In the genomic region with DNA sequence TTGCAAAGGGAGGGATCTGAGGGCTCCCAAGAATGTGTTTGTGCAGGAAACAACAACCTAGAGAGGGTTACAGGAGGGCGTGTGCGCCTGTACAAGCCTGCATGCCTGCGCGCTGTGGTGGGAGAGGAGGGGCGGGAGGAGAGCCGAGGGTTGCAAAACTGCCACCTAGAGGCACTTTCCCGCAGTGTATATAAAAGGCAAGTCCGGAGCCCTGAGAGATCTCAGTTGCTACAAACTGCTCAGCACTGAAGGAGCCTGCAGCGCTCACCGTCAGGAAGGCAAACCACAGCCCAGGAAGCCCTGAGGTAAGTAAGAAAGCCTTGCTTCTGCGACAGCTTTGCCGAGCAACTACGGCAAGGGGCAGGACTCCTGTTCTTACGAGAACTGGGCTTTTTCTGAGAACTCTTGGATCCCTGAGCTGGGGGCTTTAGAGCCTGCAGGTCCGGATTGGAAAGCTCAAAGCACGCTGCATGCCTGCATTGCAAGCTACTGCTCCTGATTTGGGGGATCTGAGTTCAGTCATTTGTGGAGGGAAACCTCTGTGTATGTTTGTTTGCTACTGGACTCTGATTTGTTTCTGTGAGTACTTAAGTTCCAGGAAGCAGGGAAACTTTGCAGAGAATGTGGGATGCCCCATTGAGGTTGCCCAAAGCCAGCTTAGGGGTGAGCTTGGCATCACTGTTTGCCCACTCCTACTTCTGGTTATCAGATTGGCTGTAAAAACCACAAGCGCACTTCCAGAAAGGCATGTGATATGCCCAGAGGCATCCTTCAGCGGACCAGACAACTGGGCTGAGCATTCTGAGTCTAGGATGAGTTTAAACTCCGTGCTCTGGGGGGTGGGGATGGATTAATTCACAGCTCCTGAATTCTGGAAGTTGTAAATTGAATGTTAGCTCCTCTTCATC, we compare ENCODE assay signal across 8 mouse cellular contexts. TPM values are rescaled to one million over a fixed set of nuclear protein-coding genes. Genes with fewer than 3 reads are reported as not detected.
A peak's percentile ranks its signal among the peaks of the same experiment; 100 is the strongest.
DNase-seq lines count a peak whose midpoint lies in the region; ATAC-seq and TF ChIP-seq lines count a peak whose summit lies in the region.

A gene (plus strand): TSS at position 198 of the 908 bp plus-strand sequence.

- peaks cover 68% of the 10 kb centered on the region for H3K4me1 ChIP-seq in forebrain, embryonic 12.5 days
- peaks cover 51% of the 10 kb centered on the region for H3K4me1 ChIP-seq in heart, embryonic 15.5 days (replicated peaks)
- peaks cover 7% of the 10 kb centered on the region for H3K4me1 ChIP-seq in liver, embryonic 11.5 days (replicated peaks; ENCODE audit: control insufficient read depth, insufficient read depth, low read length)
- H3K4me1 ChIP-seq in neural tube, embryonic 11.5 days (ENCODE audit: control insufficient read depth, insufficient read depth, low read length) = peaks cover 28% of the 10 kb centered on the region
- H3K4me1 ChIP-seq in stomach, postnatal 0 days (replicated peaks; ENCODE audit: control insufficient read depth, insufficient read depth) = peaks cover 10% of the 10 kb centered on the region

- no peaks in the 10 kb centered on the region for H3K36me3 ChIP-seq in forebrain, embryonic 12.5 days (replicated peaks)
- no peaks in the 10 kb centered on the region for H3K36me3 ChIP-seq in heart, embryonic 15.5 days
- H3K36me3 ChIP-seq in liver, embryonic 11.5 days (ENCODE audit: control insufficient read depth, insufficient read depth, low read length) = no peaks in the 10 kb centered on the region
- H3K36me3 ChIP-seq in neural tube, embryonic 11.5 days (ENCODE audit: control insufficient read depth, insufficient read depth, low read length) = no peaks in the 10 kb centered on the region
- H3K36me3 ChIP-seq in stomach, postnatal 0 days (ENCODE audit: control insufficient read depth, insufficient read depth, low read length) = no peaks in the 10 kb centered on the region

- H3K4me2 ChIP-seq in forebrain, embryonic 12.5 days = peak within 1 kb of the TSS; percentile 65
- peak within 1 kb of the TSS; percentile 69 for H3K4me2 ChIP-seq in heart, embryonic 15.5 days
- peak within 1 kb of the TSS; percentile 42 for H3K4me2 ChIP-seq in liver, embryonic 11.5 days
- peak within 1 kb of the TSS; percentile 69 for H3K4me2 ChIP-seq in neural tube, embryonic 11.5 days (ENCODE audit: low read depth)
- H3K4me2 ChIP-seq in stomach, postnatal 0 days (replicated peaks; ENCODE audit: low read depth) = peak within 1 kb of the TSS; percentile 65

- H3K4me3 ChIP-seq in forebrain, embryonic 12.5 days (replicated peaks) = peak within 1 kb of the TSS; percentile 49
- H3K4me3 ChIP-seq in heart, embryonic 15.5 days = peak within 1 kb of the TSS; percentile 58
- H3K4me3 ChIP-seq in liver, embryonic 11.5 days (ENCODE audit: low read depth, low read length) = peak within 1 kb of the TSS; percentile 56
- H3K4me3 ChIP-seq in neural tube, embryonic 11.5 days (ENCODE audit: low read depth, low read length) = peak within 1 kb of the TSS; percentile 66
- peak within 1 kb of the TSS; percentile 54 for H3K4me3 ChIP-seq in stomach, postnatal 0 days (ENCODE audit: low read depth, low read length)

- peak within 1 kb of the TSS; percentile 62 for H3K9ac ChIP-seq in forebrain, embryonic 12.5 days
- H3K9ac ChIP-seq in heart, embryonic 15.5 days = peak within 1 kb of the TSS; percentile 60
- H3K9ac ChIP-seq in liver, embryonic 11.5 days (ENCODE audit: low read depth, low read length) = peak within 1 kb of the TSS; percentile 67
- H3K9ac ChIP-seq in neural tube, embryonic 11.5 days (ENCODE audit: low read length) = peak within 1 kb of the TSS; percentile 82
- peak within 1 kb of the TSS; percentile 64 for H3K9ac ChIP-seq in stomach, postnatal 0 days (ENCODE audit: low read length)

- no peaks in the 10 kb centered on the region for H3K9me3 ChIP-seq in forebrain, embryonic 12.5 days
- no peaks in the 10 kb centered on the region for H3K9me3 ChIP-seq in heart, embryonic 15.5 days (replicated peaks)
- H3K9me3 ChIP-seq in liver, embryonic 11.5 days (ENCODE audit: control insufficient read depth, low read length) = no peaks in the 10 kb centered on the region
- H3K9me3 ChIP-seq in neural tube, embryonic 11.5 days (ENCODE audit: control insufficient read depth, low read length) = no peaks in the 10 kb centered on the region
- no peaks in the 10 kb centered on the region for H3K9me3 ChIP-seq in stomach, postnatal 0 days (ENCODE audit: control insufficient read depth, low read length)

- H3K27me3 ChIP-seq in forebrain, embryonic 12.5 days = peaks cover 19% of the 10 kb centered on the region
- peaks cover 27% of the 10 kb centered on the region for H3K27me3 ChIP-seq in heart, embryonic 15.5 days
- H3K27me3 ChIP-seq in liver, embryonic 11.5 days (replicated peaks; ENCODE audit: control insufficient read depth, insufficient read depth, low read length) = peaks cover 40% of the 10 kb centered on the region
- no peaks in the 10 kb centered on the region for H3K27me3 ChIP-seq in neural tube, embryonic 11.5 days (ENCODE audit: control insufficient read depth, insufficient read depth, low read length)
- no peaks in the 10 kb centered on the region for H3K27me3 ChIP-seq in stomach, postnatal 0 days (ENCODE audit: control insufficient read depth, insufficient read depth, low read length)

- ATAC-seq in cerebellum, adult (ENCODE audit: insufficient number of reproducible peaks, low FRiP score, low TSS enrichment) = peak; percentile 60
- peak; percentile 84 for ATAC-seq in forebrain, embryonic 12.5 days (ENCODE audit: low FRiP score)
- peak; percentile 79 for ATAC-seq in heart, embryonic 15.5 days (replicated peaks; ENCODE audit: insufficient number of reproducible peaks, insufficient read depth, low FRiP score, low read depth)
- ATAC-seq in liver, embryonic 11.5 days (replicated peaks; ENCODE audit: low FRiP score) = peak; percentile 76
- peak; percentile 70 for ATAC-seq in neural tube, embryonic 11.5 days (ENCODE audit: insufficient read depth, low FRiP score, low TSS enrichment)
- ATAC-seq in stomach, postnatal 0 days (ENCODE audit: low FRiP score, low TSS enrichment) = peak; percentile 85

- H3K27ac ChIP-seq in forebrain, embryonic 12.5 days = peak within 1 kb of the TSS; percentile 90
- H3K27ac ChIP-seq in heart, embryonic 15.5 days = peak within 1 kb of the TSS; percentile 70
- peak within 1 kb of the TSS; percentile 65; the same call in 1 of the 2 replicates for H3K27ac ChIP-seq in liver, embryonic 11.5 days (ENCODE audit: low read depth, low read length)
- peak within 1 kb of the TSS; percentile 69 for H3K27ac ChIP-seq in neural tube, embryonic 11.5 days (ENCODE audit: low read depth, low read length)
- peak within 1 kb of the TSS; percentile 87 for H3K27ac ChIP-seq in stomach, postnatal 0 days (replicated peaks)

- TF ChIP-seq CTCF in stomach, postnatal 0 days (IDR thresholded peaks at IDR 0.05; ENCODE audit: low read depth) = peak; percentile 87

- 1% methylated on average over 19 of the region's 19 CpGs for WGBS in forebrain, embryonic 12.5 days
- 2% methylated on average over 19 of the region's 19 CpGs for WGBS in heart, embryonic 15.5 days
- 3% methylated on average over 19 of the region's 19 CpGs for WGBS in liver, embryonic 11.5 days
- 3% methylated on average over 19 of the region's 19 CpGs for WGBS in neural tube, embryonic 11.5 days
- WGBS in stomach, postnatal 0 days = 2% methylated on average over 19 of the region's 19 CpGs

- no peak for TF ChIP-seq EP300 in stomach, postnatal 0 days (optimal IDR thresholded peaks at IDR 0.05)

- DNase-seq in 3134 (ENCODE audit: extremely low read depth, insufficient read length, low spot score) = peak; percentile 80
- DNase-seq in kidney, postnatal 14 days = peak; percentile 92
- peak; percentile 74 for DNase-seq in liver, embryonic 11.5 days (ENCODE audit: low spot score)
- DNase-seq in neural tube, embryonic 11.5 days (ENCODE audit: low spot score) = peak; percentile 89
- peak; percentile 91 for DNase-seq in stomach, postnatal 0 days (ENCODE audit: low spot score)

RNA-seq across cellular contexts. Expression of the gene that starts here (rescaled TPM):
- polyA plus RNA-seq in forebrain, embryonic 12.5 days (2016; fragmentation: Nextera tagmentation; extraction: Ambion mirVana) = 25.5 and 28.7 TPM in 2 replicates
- 26.9 and 29.0 TPM in 2 replicates for polyA plus RNA-seq in heart, embryonic 15.5 days (2015; fragmentation: Nextera tagmentation; extraction: Ambion mirVana)
- polyA plus RNA-seq in liver, embryonic 11.5 days (2014; fragmentation: Nextera tagmentation; extraction: Ambion mirVana) = 22.3 and 22.8 TPM in 2 replicates
- polyA plus RNA-seq in neural tube, embryonic 11.5 days (2014; fragmentation: Nextera tagmentation; extraction: Ambion mirVana) = 45.9 and 47.0 TPM in 2 replicates
- polyA plus RNA-seq in stomach, postnatal 0 days (2015; fragmentation: Nextera tagmentation; extraction: Ambion mirVana) = 14.6 and 15.6 TPM in 2 replicates

Comparison
In these comparisons a context has a peak if more than half of its experiments do, and no peak if none do; other contexts are left out.
1. Peak in every context shown above with its lines: DNase-seq, ATAC-seq, H3K4me3 ChIP-seq and H3K27ac ChIP-seq.